Mouse (Mus musculus) liver, embryonic 15.5 days (tissue): Measurements from ENCODE around the gene St6gal1. TPM values are rescaled to one million over a fixed set of nuclear protein-coding genes. Genes with fewer than 3 reads are reported as not detected.

Source experiments
- ATAC-seq: fragments of 200-750 bp; cut with Nextera tagmentation; 2 replicates; pipeline ENCODE4 v1.8.0; 2017; ENCODE audit warnings: moderate number of reproducible peaks, mild to moderate bottlenecking, moderate library complexity; ENCODE audit not compliant: insufficient read depth
- H3K27ac ChIP-seq: fragments of 300-500 bp; sonication (generic); replicated peaks from 2 replicates; pipeline ENCODE4 v1.5.1; 2015; ENCODE audit warnings: mild to moderate bottlenecking, inconsistent platforms
- H3K27me3 ChIP-seq: fragments of 300-500 bp; sonication (generic); 2 replicates; pipeline ENCODE4 v1.6.1; 2015; ENCODE audit warnings: mild to moderate bottlenecking, inconsistent platforms
- H3K36me3 ChIP-seq: fragments of 300-500 bp; sonication (generic); replicated peaks from 2 replicates; pipeline ENCODE4 v1.6.1; 2015; ENCODE audit warnings: moderate library complexity, mild to moderate bottlenecking, inconsistent platforms
- H3K4me1 ChIP-seq: fragments of 300-500 bp; sonication (generic); replicated peaks from 2 replicates; pipeline ENCODE4 v1.6.1; 2015; ENCODE audit warnings: inconsistent platforms
- H3K4me2 ChIP-seq: fragments of 300-500 bp; sonication (generic); 2 replicates; pipeline ENCODE4 v1.6.1; 2015; ENCODE audit warnings: moderate library complexity, mild to moderate bottlenecking, inconsistent platforms
- H3K4me3 ChIP-seq: fragments of 300-500 bp; sonication (generic); replicated peaks from 2 replicates; pipeline ENCODE4 v1.5.1; 2015; ENCODE audit warnings: mild to moderate bottlenecking, inconsistent platforms
- H3K9ac ChIP-seq: fragments of 300-500 bp; sonication (generic); 2 replicates; pipeline ENCODE4 v1.6.1; 2015; ENCODE audit warnings: moderate library complexity, mild to moderate bottlenecking, inconsistent platforms
- H3K9me3 ChIP-seq: fragments of 300-500 bp; sonication (generic); replicated peaks from 2 replicates; pipeline ENCODE4 v1.6.1; 2016; ENCODE audit warnings: inconsistent platforms
- WGBS: fragments of 180-500 bp; shearing (Covaris S2); methylation state at CpG from one replicate; pipeline ENCODE4 v1.1.7; 2015; ENCODE audit warnings: mixed read lengths; ENCODE audit not compliant: insufficient replicate concordance; 5-methylcytosine and 5-hydroxymethylcytosine counted together
- polyA plus RNA-seq: library from polyadenylated mRNA; unstranded; fragments of >200 nt; fragmentation: Nextera tagmentation; extraction: Ambion mirVana; gene quantifications from 2 replicates; pipeline ENCODE4 v1.2.1, GENCODE M21; 2015

Gene St6gal1
- polyA plus RNA-seq, 1 experiment from 2014 or later, result 12.9 TPM

- Histone ChIP-seq H3K4me1 (no peaks in the 10 kb centered on the region), H3K4me3 (no peak overlapping the region), H3K9ac (no peak overlapping the region), H3K36me3 (no peaks in the 10 kb centered on the region), H3K9me3 (no peaks in the 10 kb centered on the region), H3K4me2 (no peak overlapping the region), H3K27me3 (no peaks in the 10 kb centered on the region), H3K27ac (no peak overlapping the region)
- ATAC-seq, result no peak
- WGBS, result 63% methylated on average over 5 of the region's 5 CpGs
Measured at GRCm38 (mm10) chr16:23234557-23234956, 10.0 kb downstream of the St6gal1 start.

GRCm38 (mm10) chr16:23235173-23235694, 10.7 kb downstream of the St6gal1 start:
- no peaks in the 10 kb centered on the region for H3K36me3 ChIP-seq
- no peaks in the 10 kb centered on the region for H3K9me3 ChIP-seq
- no peaks in the 10 kb centered on the region for H3K27me3 ChIP-seq
- ATAC-seq, result no peak
- 48% methylated on average over 7 of the region's 7 CpGs for WGBS
- H3K4me1 ChIP-seq, result no peaks in the 10 kb centered on the region
- H3K4me2 ChIP-seq, result no peak overlapping the region
- no peak overlapping the region for H3K27ac ChIP-seq
- no peak overlapping the region for H3K9ac ChIP-seq
- no peak overlapping the region for H3K4me3 ChIP-seq

GRCm38 (mm10) chr16:23239583-23239982, 15.0 kb downstream of the St6gal1 start:
- Histone ChIP-seq H3K9ac (no peak overlapping the region), H3K36me3 (no peaks in the 10 kb centered on the region), H3K4me1 (no peaks in the 10 kb centered on the region), H3K4me3 (no peak overlapping the region), H3K9me3 (no peaks in the 10 kb centered on the region), H3K27ac (no peak overlapping the region), H3K27me3 (no peaks in the 10 kb centered on the region), H3K4me2 (no peak overlapping the region)
- no peak for ATAC-seq
- 37% methylated on average over 6 of the region's 6 CpGs for WGBS

GRCm38 (mm10) chr16:23240049-23240949, 15.8 kb downstream of the St6gal1 start:
- Histone ChIP-seq H3K36me3 (no peaks in the 10 kb centered on the region), H3K9ac (no peak overlapping the region), H3K27me3 (no peaks in the 10 kb centered on the region), H3K9me3 (no peaks in the 10 kb centered on the region), H3K4me3 (no peak overlapping the region), H3K4me2 (no peak overlapping the region), H3K4me1 (no peaks in the 10 kb centered on the region), H3K27ac (no peak overlapping the region)
- WGBS, result 41% methylated on average over 13 of the region's 13 CpGs
- ATAC-seq, result no peak

- Histone ChIP-seq H3K27ac (no peak overlapping the region), H3K9ac (no peak overlapping the region), H3K4me3 (no peak overlapping the region), H3K9me3 (no peaks in the 10 kb centered on the region), H3K4me1 (no peaks in the 10 kb centered on the region), H3K4me2 (no peak overlapping the region), H3K36me3 (no peaks in the 10 kb centered on the region), H3K27me3 (no peaks in the 10 kb centered on the region)
- no peak for ATAC-seq
- 66% methylated on average over 5 of the region's 5 CpGs for WGBS
Measured at GRCm38 (mm10) chr16:23240950-23241259, 16.4 kb downstream of the St6gal1 start.

GRCm38 (mm10) chr16:23243726-23244425, 19.3 kb downstream of the St6gal1 start:
- no peak for ATAC-seq
- Histone ChIP-seq H3K9me3 (no peaks in the 10 kb centered on the region), H3K4me2 (no peak overlapping the region), H3K9ac (no peak overlapping the region), H3K27ac (no peak overlapping the region), H3K4me3 (no peak overlapping the region), H3K36me3 (no peaks in the 10 kb centered on the region), H3K4me1 (no peaks in the 10 kb centered on the region), H3K27me3 (no peaks in the 10 kb centered on the region)
- WGBS, result 62% methylated on average over 5 of the region's 5 CpGs

- H3K4me1 ChIP-seq, result no peaks in the 10 kb centered on the region
- H3K27me3 ChIP-seq, result no peaks in the 10 kb centered on the region
- 77% methylated on average over 7 of the region's 7 CpGs for WGBS
- no peaks in the 10 kb centered on the region for H3K36me3 ChIP-seq
- no peak overlapping the region for H3K4me2 ChIP-seq
- ATAC-seq, result no peak
- no peak overlapping the region for H3K4me3 ChIP-seq
- no peaks in the 10 kb centered on the region for H3K9me3 ChIP-seq
- no peak overlapping the region for H3K9ac ChIP-seq
- no peak overlapping the region for H3K27ac ChIP-seq
Measured at GRCm38 (mm10) chr16:23244486-23244885, 19.9 kb downstream of the St6gal1 start.

GRCm38 (mm10) chr16:23249285-23249684, 24.7 kb downstream of the St6gal1 start:
- no peaks in the 10 kb centered on the region for H3K4me1 ChIP-seq
- H3K9ac ChIP-seq, result no peak overlapping the region
- no peak for ATAC-seq
- WGBS, result 41% methylated on average over 4 of the region's 4 CpGs
- H3K36me3 ChIP-seq, result no peaks in the 10 kb centered on the region
- no peaks in the 10 kb centered on the region for H3K9me3 ChIP-seq
- no peak overlapping the region for H3K4me2 ChIP-seq
- H3K27ac ChIP-seq, result no peak overlapping the region
- H3K4me3 ChIP-seq, result no peak overlapping the region
- no peaks in the 10 kb centered on the region for H3K27me3 ChIP-seq

- 58% methylated on average over 6 of the region's 6 CpGs for WGBS
- no peak overlapping the region for H3K4me2 ChIP-seq
- H3K27me3 ChIP-seq, result no peaks in the 10 kb centered on the region
- H3K27ac ChIP-seq, result no peak overlapping the region
- no peak overlapping the region for H3K9ac ChIP-seq
- no peak for ATAC-seq
- no peaks in the 10 kb centered on the region for H3K9me3 ChIP-seq
- no peaks in the 10 kb centered on the region for H3K4me1 ChIP-seq
- no peaks in the 10 kb centered on the region for H3K36me3 ChIP-seq
- no peak overlapping the region for H3K4me3 ChIP-seq
Measured at GRCm38 (mm10) chr16:23249762-23250161, 25.2 kb downstream of the St6gal1 start.

- 59% methylated on average over 15 of the region's 15 CpGs for WGBS
- H3K27ac ChIP-seq, result no peak overlapping the region
- no peak overlapping the region for H3K4me2 ChIP-seq
Measured at GRCm38 (mm10) chr16:23250556-23251444, 26.3 kb downstream of the St6gal1 start.

GRCm38 (mm10) chr16:23251445-23251773, 26.9 kb downstream of the St6gal1 start:
- no peak overlapping the region for H3K4me2 ChIP-seq
- no peaks in the 10 kb centered on the region for H3K4me1 ChIP-seq
- no peak overlapping the region for H3K27ac ChIP-seq
- ATAC-seq, result no peak
- no peaks in the 10 kb centered on the region for H3K36me3 ChIP-seq
- H3K9ac ChIP-seq, result no peak overlapping the region
- 62% methylated on average over 2 of the region's 2 CpGs for WGBS
- H3K9me3 ChIP-seq, result no peaks in the 10 kb centered on the region
- no peaks in the 10 kb centered on the region for H3K27me3 ChIP-seq
- H3K4me3 ChIP-seq, result no peak overlapping the region

More at GRCm38 (mm10) chr16:23250556-23251444, 26.3 kb downstream of the St6gal1 start:
- Histone ChIP-seq H3K27me3 (no peaks in the 10 kb centered on the region), H3K36me3 (no peaks in the 10 kb centered on the region), H3K9me3 (no peaks in the 10 kb centered on the region), H3K4me1 (no peaks in the 10 kb centered on the region), H3K4me3 (no peak overlapping the region), H3K9ac (no peak overlapping the region)
- ATAC-seq, result no peak
